Mouse (Mus musculus) G1E (cell line): ENCODE data around the gene Tbc1d17. TPM values are rescaled to one million over a fixed set of nuclear protein-coding genes. Genes with fewer than 3 reads are reported as not detected.

Source experiments
- ATAC-seq: 2 replicates; pipeline ENCODE4 v1.8.0; 2016; ENCODE audit warnings: mild to moderate bottlenecking; ENCODE audit not compliant: insufficient number of reproducible peaks, poor library complexity, low FRiP score, severe bottlenecking; ENCODE audit errors: extremely low read depth
- DNase-seq: peaks from one replicate; pipeline ENCODE4 v3.0.0; 2012; ENCODE audit warnings: low spot score
- H3K27me3 ChIP-seq: 2 replicates; pipeline ENCODE4 v1.6.1; 2012; ENCODE audit warnings: mild to moderate bottlenecking, low read length, inconsistent platforms; ENCODE audit not compliant: insufficient read depth
- H3K36me3 ChIP-seq: replicated peaks from 2 replicates; pipeline ENCODE3; 2012; ENCODE audit warnings: mild to moderate bottlenecking, inconsistent platforms
- H3K4me1 ChIP-seq: 2 replicates; pipeline ENCODE4 v1.6.1; 2012; ENCODE audit warnings: low read depth, low read length, inconsistent platforms, mixed read lengths; ENCODE audit not compliant: insufficient read depth
- H3K4me3 ChIP-seq: 2 replicates; pipeline ENCODE4 v1.5.1; 2012; ENCODE audit warnings: low read depth, mild to moderate bottlenecking, inconsistent platforms, low read length, moderate library complexity, mixed read lengths
- H3K9me3 ChIP-seq: replicated peaks from 2 replicates; pipeline ENCODE4 v1.6.1; 2012; ENCODE audit warnings: inconsistent platforms
- CTCF ChIP-seq: IDR thresholded peaks from 2 replicates; pipeline ENCODE4 v1.5.1; 2012; ENCODE audit warnings: low read depth, low read length, inconsistent platforms, mixed read lengths
- GATA1 ChIP-seq: IDR thresholded peaks from 2 replicates; pipeline ENCODE4 v1.6.1; 2012; ENCODE audit warnings: borderline replicate concordance, low read length, inconsistent platforms, mixed read lengths
- GATA2 ChIP-seq: IDR thresholded peaks from 2 replicates; pipeline ENCODE4 v1.6.1; 2012; ENCODE audit warnings: low read depth, low read length, inconsistent platforms, borderline replicate concordance
- POLR2AphosphoS5 ChIP-seq: IDR thresholded peaks from 2 replicates; pipeline ENCODE4 v1.6.1; 2012; ENCODE audit warnings: low read depth, low read length, inconsistent platforms; ENCODE audit not compliant: insufficient replicate concordance
- TAL1 ChIP-seq: conservative IDR thresholded peaks from 2 replicates; pipeline ENCODE4 v1.6.1; 2012; ENCODE audit warnings: low read depth, low read length, inconsistent platforms, mixed read lengths
- polyA plus RNA-seq: library from polyadenylated mRNA; stranded (reverse); fragments of >175 nt; gene quantifications from 2 replicates; pipeline ENCODE4 v1.2.3, GENCODE M21; 2012
- total RNA-seq, 2 experiments: library from RNA; stranded (forward) in 1 of 2; stranded (reverse) in 1 of 2; fragments of 200-1000 nt in 1 of 2; fragments of >200 nt in 1 of 2; fragmentation: Nextera tagmentation in 1 of 2; gene quantifications; 2 replicates each; pipeline ENCODE4 v1.2.3; 2014 to 2017

The Tbc1d17 gene
- total and polyA plus RNA-seq, 3 experiments: 25.7 to 75.7 (median 32.3) TPM

- TF ChIP-seq GATA1: no peak
- TF ChIP-seq GATA2: no peak
- no peak for TF ChIP-seq POLR2AphosphoS5
- no peak for TF ChIP-seq TAL1
- no peak for TF ChIP-seq CTCF
- Histone ChIP-seq H3K27me3 (no peaks in the 10 kb centered on the region), H3K4me3 (no peak overlapping the region; the same call in 1 of the 2 replicates), H3K9me3 (peaks cover 11% of the 10 kb centered on the region), H3K4me1 (peaks cover 79% of the 10 kb centered on the region), H3K36me3 (peaks cover 68% of the 10 kb centered on the region)
- ATAC-seq (no peak), DNase-seq (no peak)
Measured at GRCm38 (mm10) chr7:44851625-44852234, 2.9 kb upstream of the Tbc1d17 start.

DNA sequence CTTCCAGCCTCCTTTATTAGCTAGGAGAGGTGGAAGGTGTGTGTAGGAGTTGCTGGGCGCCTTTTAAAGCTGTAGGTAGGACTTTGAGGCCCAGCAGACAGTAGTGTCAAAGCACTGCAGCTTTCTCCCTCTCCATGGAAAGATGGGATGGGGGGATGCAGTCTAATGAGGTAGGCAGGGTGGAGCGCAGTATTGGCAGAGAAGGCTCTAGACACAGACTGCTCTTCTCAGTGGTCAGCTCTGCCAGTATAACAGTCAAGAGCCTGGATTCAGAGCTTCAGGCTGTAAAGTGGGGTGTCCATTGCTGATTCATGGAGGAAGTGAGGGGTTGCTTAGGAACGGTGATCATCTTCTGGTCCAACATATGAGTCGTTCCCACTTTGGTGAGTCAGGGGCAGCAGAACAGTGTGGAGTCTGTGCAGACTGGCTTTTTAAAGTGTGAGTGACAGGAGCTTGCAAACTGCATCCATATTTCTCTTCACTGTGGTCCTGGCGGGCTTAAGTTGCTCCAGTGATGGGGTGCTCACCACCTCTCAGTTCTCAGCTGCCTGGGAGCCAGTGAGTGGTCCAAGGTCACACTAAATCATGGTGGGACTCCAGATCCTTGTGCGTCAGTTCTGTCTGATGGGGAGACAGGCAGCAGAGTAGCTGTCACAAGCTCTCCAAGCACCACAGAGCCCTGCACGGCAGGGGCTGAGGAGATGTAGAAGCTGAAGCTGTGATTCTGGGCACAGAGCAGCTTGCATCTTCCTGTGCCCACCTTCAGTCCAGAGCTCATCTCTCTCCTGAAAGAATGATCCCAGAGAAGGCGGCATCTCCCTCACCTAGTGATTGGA lies 2.1 kb upstream of the Tbc1d17 start:
- H3K9me3 ChIP-seq: peaks cover 11% of the 10 kb centered on the region
- peaks cover 77% of the 10 kb centered on the region for H3K4me1 ChIP-seq
- DNase-seq (no peak), ATAC-seq (no peak)
- TF ChIP-seq CTCF (no peak), TAL1 (no peak), GATA1 (no peak), POLR2AphosphoS5 (no peak), GATA2 (no peak)
- H3K4me3 ChIP-seq: peak overlapping the region; percentile 95
- H3K36me3 ChIP-seq: peaks cover 75% of the 10 kb centered on the region
- no peaks in the 10 kb centered on the region for H3K27me3 ChIP-seq

GRCm38 (mm10) chr7:44850146-44850545 lies 1.3 kb upstream of the Tbc1d17 start:
- ATAC-seq (no peak), DNase-seq (peak; percentile 83)
- TF ChIP-seq TAL1 (no peak), GATA1 (no peak), POLR2AphosphoS5 (no peak), CTCF (no peak), GATA2 (no peak)
- H3K9me3 ChIP-seq: peaks cover 11% of the 10 kb centered on the region
- H3K27me3 ChIP-seq: no peaks in the 10 kb centered on the region
- peaks cover 77% of the 10 kb centered on the region for H3K36me3 ChIP-seq
- H3K4me1 ChIP-seq: peaks cover 74% of the 10 kb centered on the region
- peak overlapping the region; percentile 95 for H3K4me3 ChIP-seq

DNA sequence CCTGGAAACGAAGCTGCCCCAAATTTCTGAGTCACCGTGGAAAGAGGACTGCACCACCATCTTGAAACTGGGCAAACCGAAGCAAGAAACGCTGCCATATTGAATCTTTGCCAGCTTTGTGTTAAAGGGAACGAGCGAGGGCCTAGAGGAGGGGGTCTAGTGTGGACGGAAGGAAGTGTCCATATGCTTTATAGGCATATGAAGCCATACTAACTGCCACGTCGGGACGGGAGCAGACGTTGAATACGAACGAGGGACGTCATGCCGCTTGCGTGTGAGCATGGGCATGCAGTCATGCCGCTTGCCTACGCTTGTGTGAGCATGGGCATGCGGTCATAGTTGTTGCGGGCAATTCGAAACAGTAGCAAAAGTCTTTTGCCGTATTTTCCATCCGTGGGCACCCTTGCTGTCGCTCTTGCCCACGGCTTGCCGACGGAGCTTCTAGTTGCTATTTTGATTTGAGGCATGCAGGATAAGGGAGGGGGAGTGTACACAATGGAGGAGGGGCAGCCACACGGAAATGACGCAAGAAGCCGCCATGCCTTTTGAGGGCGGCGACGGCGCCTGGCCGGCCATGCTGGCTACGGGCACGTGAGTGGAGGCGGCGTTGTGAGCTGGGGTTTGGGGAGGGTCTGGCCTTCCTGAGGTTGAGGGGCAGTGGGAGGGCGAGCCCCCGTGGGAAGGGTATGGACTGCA lies 685 bp upstream of the Tbc1d17 start:
- Histone ChIP-seq H3K4me3 (peak overlapping the region; percentile 95), H3K4me1 (peaks cover 68% of the 10 kb centered on the region), H3K9me3 (peaks cover 10% of the 10 kb centered on the region), H3K27me3 (no peaks in the 10 kb centered on the region), H3K36me3 (peaks cover 77% of the 10 kb centered on the region)
- TF ChIP-seq POLR2AphosphoS5 (peak; percentile 54; the same call in 1 of the 2 replicates), CTCF (no peak), GATA2 (no peak), TAL1 (no peak), GATA1 (no peak)
- DNase-seq (peak; percentile 74), ATAC-seq (peak; percentile 29)

DNA sequence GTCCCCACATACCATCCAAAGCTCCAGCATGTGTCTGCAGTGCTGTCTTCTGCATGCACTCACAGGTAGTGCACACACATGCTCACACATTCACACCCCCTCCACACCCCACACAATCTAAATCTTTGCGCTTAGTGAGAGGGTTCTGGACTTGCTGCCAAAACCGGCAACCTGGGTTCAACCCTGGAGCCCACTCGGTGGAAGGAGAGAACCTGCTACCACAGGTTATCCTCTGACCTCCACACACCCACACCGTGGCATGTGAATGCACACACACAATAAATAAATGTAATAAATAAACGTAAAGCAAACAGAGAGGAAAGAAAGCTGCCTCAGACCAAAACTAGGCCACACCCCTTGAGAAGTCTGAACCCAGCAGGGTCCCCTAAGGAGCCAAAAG lies 1.1 kb downstream of the Tbc1d17 start:
- peaks cover 55% of the 10 kb centered on the region for H3K4me1 ChIP-seq
- no peak for ATAC-seq
- H3K36me3 ChIP-seq: peaks cover 77% of the 10 kb centered on the region

More for the DNA sequence above, 1.1 kb downstream of the Tbc1d17 start:
- TF ChIP-seq GATA2 (no peak), POLR2AphosphoS5 (no peak), CTCF (no peak), TAL1 (no peak), GATA1 (no peak)
- Histone ChIP-seq H3K4me3 (peak overlapping the region; percentile 95), H3K9me3 (no peaks in the 10 kb centered on the region), H3K27me3 (no peaks in the 10 kb centered on the region)
- no peak for DNase-seq
